Mouse (Mus musculus) bone marrow macrophage, adult 2 months (primary cell): ENCODE measurements around the gene Tmub1. TPM values are rescaled to one million over a fixed set of nuclear protein-coding genes. Genes with fewer than 3 reads are reported as not detected.

Source experiments
- H3K27ac ChIP-seq: 2 replicates; pipeline ENCODE4 v1.5.1; 2012; ENCODE audit warnings: low read depth, low read length; ENCODE audit not compliant: insufficient read depth
- H3K4me1 ChIP-seq: 2 replicates; pipeline ENCODE4 v1.6.1; 2012; ENCODE audit warnings: low read length; ENCODE audit not compliant: control insufficient read depth, insufficient read depth
- H3K4me3 ChIP-seq: 2 replicates; pipeline ENCODE4 v1.5.1; 2012; ENCODE audit warnings: mild to moderate bottlenecking, low read length, moderate library complexity; ENCODE audit not compliant: insufficient read depth
- CTCF ChIP-seq: IDR thresholded peaks from 2 replicates; pipeline ENCODE4 v1.5.1; 2012; ENCODE audit warnings: low read depth, mild to moderate bottlenecking, low read length, moderate library complexity
- POLR2A ChIP-seq: IDR thresholded peaks from 2 replicates; pipeline ENCODE4 v1.6.1; 2012; ENCODE audit warnings: mild to moderate bottlenecking, low read depth, low read length, borderline replicate concordance
- polyA plus RNA-seq: library from polyadenylated mRNA; stranded (reverse); fragments of >200 nt; gene quantifications from 2 replicates; pipeline ENCODE4 v1.2.4, GENCODE M21; 2012; ENCODE audit not compliant: missing spikeins, insufficient read depth, insufficient read length

Tmub1 gene
- polyA plus RNA-seq, 1 experiment, result 7.9 TPM

- Histone ChIP-seq H3K27ac (no peak overlapping the region), H3K4me1 (no peaks in the 10 kb centered on the region), H3K4me3 (no peak overlapping the region)
- no peak for TF ChIP-seq POLR2A
- TF ChIP-seq CTCF, result no peak
Measured at GRCm38 (mm10) chr5:24482247-24483079, 34.8 kb upstream of the Tmub1 start.

- TF ChIP-seq POLR2A (no peak), CTCF (peak; percentile 39; the same call in 1 of the 2 replicates)
- no peak overlapping the region for H3K27ac ChIP-seq
- no peaks in the 10 kb centered on the region for H3K4me1 ChIP-seq
- no peak overlapping the region for H3K4me3 ChIP-seq
Measured at GRCm38 (mm10) chr5:24481647-24482046, 34.0 kb upstream of the Tmub1 start.

GRCm38 (mm10) chr5:24477909-24478308 is 30.3 kb upstream of the Tmub1 start:
- Histone ChIP-seq H3K27ac (no peak overlapping the region), H3K4me3 (no peak overlapping the region), H3K4me1 (no peaks in the 10 kb centered on the region)
- TF ChIP-seq CTCF (no peak), POLR2A (no peak)

GRCm38 (mm10) chr5:24475476-24476241 is 28.0 kb upstream of the Tmub1 start:
- TF ChIP-seq POLR2A (no peak), CTCF (no peak)
- no peak overlapping the region for H3K4me3 ChIP-seq

GRCm38 (mm10) chr5:24474723-24475261 is 27.1 kb upstream of the Tmub1 start:
- Histone ChIP-seq H3K4me1 (no peaks in the 10 kb centered on the region), H3K4me3 (no peak overlapping the region), H3K27ac (no peak overlapping the region)
- no peak for TF ChIP-seq POLR2A
- no peak for TF ChIP-seq CTCF

More at GRCm38 (mm10) chr5:24475476-24476241, 28.0 kb upstream of the Tmub1 start:
- no peak overlapping the region for H3K27ac ChIP-seq
- no peaks in the 10 kb centered on the region for H3K4me1 ChIP-seq

GRCm38 (mm10) chr5:24474025-24474722 is 26.5 kb upstream of the Tmub1 start:
- Histone ChIP-seq H3K4me3 (no peak overlapping the region), H3K4me1 (no peaks in the 10 kb centered on the region), H3K27ac (no peak overlapping the region)
- no peak for TF ChIP-seq CTCF
- no peak for TF ChIP-seq POLR2A

- no peak overlapping the region for H3K27ac ChIP-seq
- no peak for TF ChIP-seq CTCF
- no peak for TF ChIP-seq POLR2A
- no peak overlapping the region for H3K4me3 ChIP-seq
- H3K4me1 ChIP-seq, result no peaks in the 10 kb centered on the region
Measured at GRCm38 (mm10) chr5:24472884-24473619, 25.4 kb upstream of the Tmub1 start.

- no peak for TF ChIP-seq POLR2A
- peak; percentile 65; the same call in 1 of the 2 replicates for TF ChIP-seq CTCF
- peaks cover 1% of the 10 kb centered on the region for H3K4me1 ChIP-seq
- H3K27ac ChIP-seq, result no peak overlapping the region
- H3K4me3 ChIP-seq, result no peak overlapping the region
Measured at GRCm38 (mm10) chr5:24470600-24470999, 22.9 kb upstream of the Tmub1 start.

GRCm38 (mm10) chr5:24466762-24467161 is 19.1 kb upstream of the Tmub1 start:
- H3K27ac ChIP-seq, result no peak overlapping the region
- TF ChIP-seq POLR2A, result no peak
- TF ChIP-seq CTCF, result no peak
- H3K4me1 ChIP-seq, result peaks cover 20% of the 10 kb centered on the region
- H3K4me3 ChIP-seq, result no peak overlapping the region
